Mouse (Mus musculus) urinary bladder, postnatal 14 days (tissue): ENCODE results near the gene Fkbp5.

Source experiments
- DNase-seq: peaks from one replicate; pipeline ENCODE4 v3.0.0; 2021; ENCODE audit warnings: low spot score

Gene Fkbp5

GRCm38 (mm10) chr17:28523355-28524008 lies 6.2 kb upstream of the Fkbp5 start:
- no peak for DNase-seq

GRCm38 (mm10) chr17:28522623-28523354 lies 5.5 kb upstream of the Fkbp5 start:
- DNase-seq = peak; percentile 96

DNA sequence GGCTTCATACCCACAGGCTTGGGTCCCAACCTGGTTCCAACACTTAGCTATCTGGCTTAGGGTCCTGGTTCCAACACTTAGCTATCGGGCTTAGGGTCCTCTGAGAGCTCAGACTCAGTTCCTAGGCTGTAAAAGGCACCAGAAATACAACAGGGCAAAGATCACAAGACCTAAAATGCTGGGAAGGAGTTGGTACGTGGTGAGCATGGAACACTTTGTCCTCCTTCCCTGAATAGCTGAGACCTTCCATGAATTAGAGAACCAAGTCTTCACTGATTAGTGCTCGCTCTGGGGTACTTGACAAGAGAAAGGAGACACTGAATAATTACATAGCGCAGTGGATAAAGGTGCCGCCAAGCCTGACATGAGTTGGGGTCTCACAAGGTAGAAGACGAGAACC lies 4.6 kb upstream of the Fkbp5 start:
- no peak for DNase-seq

GRCm38 (mm10) chr17:28521071-28521726 lies 3.9 kb upstream of the Fkbp5 start:
- no peak for DNase-seq

DNA sequence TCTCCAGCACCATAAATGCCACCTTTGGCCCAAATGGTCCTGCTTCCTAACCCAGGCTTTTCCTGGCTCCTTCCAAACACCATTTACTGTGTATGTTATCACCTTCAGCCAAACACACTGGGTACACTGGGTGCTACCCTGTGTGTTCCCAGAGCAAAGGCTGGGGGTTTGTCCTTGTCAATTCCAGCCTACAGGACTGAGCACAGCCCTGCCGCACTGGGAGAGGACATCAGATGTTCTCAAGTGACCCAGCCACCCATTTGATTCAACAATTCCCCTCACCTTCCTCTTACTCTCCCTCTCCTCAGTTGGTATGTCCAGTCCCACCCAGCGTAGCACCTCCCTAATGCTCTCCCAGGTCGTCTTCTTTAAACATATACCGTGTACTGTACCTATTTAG lies 3.2 kb upstream of the Fkbp5 start:
- DNase-seq = no peak

DNA sequence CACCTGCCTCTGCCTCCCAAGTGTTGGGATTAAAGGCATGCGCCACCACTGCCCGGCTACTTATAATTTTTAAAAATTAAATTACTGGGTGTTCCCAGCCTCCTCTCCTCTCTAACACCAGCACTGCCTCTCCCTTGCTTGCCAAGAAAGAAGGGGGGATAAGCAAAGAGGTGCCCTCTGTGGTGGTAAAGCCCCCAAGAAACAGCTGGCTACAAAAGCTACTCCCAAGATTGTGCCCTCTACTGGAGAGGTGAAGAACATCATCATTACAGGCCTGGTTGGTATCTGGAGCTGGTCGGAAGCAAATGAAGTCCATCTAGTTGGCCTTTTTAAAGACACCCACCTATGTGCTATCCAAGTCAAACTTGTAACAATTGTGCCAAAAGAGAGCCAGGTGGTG lies 2.5 kb upstream of the Fkbp5 start:
- DNase-seq = no peak

DNA sequence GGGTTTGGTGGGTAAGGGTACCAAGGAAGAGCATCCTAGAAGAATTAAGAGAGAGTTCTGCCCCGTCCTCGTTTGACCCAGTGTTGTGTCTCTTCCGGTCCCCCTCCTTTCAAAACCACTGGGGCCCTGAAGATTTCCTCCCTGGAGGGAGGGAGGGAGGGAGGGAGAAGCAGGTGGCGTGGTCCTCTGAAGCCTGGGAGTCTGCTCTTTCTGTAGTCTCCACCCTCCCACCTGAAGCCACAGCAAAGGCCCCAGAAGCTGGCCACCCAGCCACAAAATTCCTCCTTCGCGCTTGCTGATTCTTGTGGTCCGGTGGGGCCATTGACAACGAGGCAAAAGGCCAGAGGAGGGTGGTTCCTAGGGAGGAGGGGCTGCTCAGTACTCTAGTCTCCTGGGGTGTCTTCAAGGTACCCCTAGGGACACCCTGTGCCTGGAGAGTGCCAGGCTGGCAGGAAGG lies 1.3 kb upstream of the Fkbp5 start:
- DNase-seq = peak; percentile 35

DNA sequence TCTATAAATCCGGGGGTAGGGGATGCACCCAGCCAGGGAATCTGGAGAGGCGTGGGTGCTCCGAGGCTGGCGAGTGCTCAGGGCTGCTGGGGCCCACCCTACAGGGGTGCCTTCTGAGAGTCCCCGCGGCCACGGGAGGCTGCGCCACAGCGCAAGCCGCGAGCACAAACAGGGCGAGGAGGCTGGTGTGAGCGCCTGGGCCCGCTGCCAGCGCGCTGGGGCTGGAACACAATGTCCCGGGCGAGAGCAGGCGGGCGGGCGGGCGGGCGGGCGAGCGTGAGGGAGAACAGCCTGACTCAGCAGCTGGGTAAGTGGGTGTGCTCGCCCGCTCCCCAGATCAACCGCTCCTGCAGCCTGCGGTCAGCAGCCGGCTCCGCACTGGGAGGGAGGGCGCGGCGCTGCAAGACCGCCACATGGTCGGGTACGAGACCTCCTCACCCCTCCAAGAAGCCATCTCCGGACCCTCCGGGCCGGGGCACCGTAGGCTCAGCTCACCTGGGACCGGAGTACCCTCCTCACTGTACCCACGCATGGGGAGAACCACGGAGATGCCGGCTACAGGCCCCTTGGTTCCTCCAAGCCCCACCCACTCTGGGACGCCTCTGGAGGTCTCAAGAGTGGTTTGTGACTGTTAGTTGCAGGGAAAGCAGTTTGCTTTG lies 758 bp upstream of the Fkbp5 start:
- peak; percentile 95 for DNase-seq

- no peak for DNase-seq
Observed at GRCm38 (mm10) chr17:28516881-28517280, 446 bp downstream of the Fkbp5 start.

DNA sequence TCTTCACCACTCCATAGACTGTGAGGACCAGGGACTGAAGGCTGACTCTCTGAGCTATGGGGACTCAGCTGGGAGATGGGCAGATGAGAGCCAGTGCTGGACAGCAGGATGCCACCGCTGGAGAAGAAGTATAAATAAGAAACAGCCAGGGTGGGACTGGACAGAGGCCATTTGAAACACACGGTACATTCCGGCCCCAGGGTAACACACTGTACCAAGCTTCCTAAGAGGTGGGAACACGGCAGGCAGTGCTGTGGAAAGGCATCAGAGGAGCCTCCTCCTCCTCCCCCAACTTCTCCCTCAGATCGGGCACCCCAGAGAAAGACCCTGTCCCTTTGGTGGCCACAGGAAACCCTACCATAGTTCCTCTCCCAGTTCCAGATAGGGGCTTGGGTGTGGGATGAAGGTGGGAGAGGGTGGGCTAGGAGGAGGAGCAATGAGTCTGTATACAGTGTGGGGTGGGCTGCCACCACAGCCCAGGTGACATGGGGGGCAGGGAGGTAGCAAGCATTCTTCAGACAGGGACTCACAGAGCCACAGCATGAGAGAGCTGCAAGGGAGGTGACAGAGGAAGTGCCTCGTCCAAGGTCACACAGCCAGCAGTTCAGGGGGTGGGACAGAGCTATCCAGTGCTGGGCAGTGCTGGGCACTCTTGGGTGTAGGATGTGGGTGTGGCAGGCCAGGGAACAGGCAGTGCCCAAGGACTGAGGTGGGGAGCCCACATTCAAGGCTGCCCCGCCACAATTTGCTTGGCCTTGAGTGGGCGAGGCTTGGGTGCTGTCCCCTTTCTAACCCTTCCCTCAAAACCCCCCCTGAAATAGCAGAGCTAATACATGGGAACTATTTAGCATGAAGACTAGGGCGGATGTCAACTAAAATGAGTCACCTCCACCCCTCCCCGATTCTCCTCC lies 1.6 kb downstream of the Fkbp5 start:
- peak; percentile 59 for DNase-seq

DNA sequence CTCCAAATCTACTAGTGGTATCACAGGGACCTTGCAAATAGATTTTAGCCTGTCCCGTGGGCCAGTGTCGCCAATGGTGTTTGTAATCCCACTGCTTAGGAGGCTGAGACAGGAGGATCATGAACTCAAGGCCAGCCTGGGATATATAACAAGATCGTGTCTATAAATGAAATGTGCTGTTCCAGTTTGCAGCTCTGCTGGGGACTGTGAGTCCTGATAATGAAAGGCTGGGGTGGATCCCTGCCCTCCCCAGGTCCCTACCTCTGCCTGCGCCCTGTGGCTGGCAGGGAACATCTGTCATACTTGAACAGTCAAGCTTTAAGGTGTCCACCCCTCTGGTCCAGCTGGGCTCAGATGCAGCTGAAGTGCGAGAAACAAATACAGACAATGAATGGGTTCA lies 2.8 kb downstream of the Fkbp5 start:
- no peak for DNase-seq

GRCm38 (mm10) chr17:28513844-28514243 lies 3.5 kb downstream of the Fkbp5 start:
- no peak for DNase-seq

DNA sequence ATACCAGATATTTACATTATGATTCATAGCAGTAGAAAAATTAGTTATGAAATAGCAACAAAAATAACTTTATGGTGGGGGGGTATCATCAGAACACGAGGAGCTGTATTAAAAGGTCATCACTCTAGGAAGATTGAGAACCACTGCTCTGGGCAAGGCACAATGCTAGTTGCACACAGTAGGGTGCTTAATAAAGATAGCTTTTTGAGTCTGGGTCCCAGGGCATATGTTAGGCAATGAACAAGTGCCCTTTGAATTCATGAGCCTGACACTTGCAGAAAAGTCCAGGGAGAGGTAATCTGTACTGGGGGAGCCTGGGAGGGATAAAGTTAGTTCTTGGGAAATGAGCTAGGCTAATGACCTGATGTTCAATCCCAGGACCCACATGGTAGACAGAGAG lies 4.0 kb downstream of the Fkbp5 start:
- no peak for DNase-seq

GRCm38 (mm10) chr17:28512696-28513095 lies 4.6 kb downstream of the Fkbp5 start:
- DNase-seq = peak; percentile 81

DNA sequence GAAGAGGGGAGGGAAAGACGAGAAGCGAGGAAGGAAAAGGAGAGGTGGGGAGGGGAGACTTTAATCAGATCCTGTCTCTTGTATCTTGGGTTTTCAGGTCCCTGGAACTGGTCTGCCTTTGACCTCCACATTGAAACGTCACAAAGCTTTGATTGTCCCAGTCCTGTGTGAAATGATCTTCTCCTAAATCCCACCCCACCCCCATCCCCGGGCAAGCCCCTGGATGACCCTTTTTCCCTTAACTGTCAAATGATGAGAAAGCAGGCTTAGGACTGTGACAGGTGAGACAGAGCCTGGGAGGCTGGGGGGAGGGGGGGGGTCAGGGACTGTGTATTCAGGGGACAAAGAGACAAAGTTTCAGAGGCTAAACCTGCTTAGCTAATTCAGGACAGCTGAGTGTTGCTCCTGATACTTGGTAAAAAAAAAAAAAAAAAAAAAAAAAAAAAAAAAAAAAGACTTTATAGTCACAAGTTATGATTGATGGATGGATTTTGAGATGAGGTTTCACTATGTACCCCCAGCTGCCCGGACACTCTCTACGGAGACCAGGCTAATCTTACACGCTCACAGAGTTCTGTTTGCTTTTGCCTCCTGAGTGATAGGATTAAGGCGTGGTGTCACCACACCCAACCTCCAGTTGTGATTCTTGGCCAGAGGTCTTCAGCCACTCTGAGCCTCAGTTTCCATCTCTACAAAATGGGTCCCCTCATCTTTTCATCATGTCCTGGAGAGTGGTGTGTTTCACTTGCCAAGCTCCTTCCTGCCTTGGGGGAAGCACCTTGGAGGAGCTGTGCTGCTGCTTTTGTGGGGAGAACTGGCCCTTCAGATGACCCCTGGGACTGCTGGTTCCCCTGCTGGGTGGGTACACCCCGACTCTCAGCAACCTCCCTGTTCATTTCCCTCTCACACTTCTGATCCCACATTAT lies 5.4 kb downstream of the Fkbp5 start:
- no peak for DNase-seq

DNA sequence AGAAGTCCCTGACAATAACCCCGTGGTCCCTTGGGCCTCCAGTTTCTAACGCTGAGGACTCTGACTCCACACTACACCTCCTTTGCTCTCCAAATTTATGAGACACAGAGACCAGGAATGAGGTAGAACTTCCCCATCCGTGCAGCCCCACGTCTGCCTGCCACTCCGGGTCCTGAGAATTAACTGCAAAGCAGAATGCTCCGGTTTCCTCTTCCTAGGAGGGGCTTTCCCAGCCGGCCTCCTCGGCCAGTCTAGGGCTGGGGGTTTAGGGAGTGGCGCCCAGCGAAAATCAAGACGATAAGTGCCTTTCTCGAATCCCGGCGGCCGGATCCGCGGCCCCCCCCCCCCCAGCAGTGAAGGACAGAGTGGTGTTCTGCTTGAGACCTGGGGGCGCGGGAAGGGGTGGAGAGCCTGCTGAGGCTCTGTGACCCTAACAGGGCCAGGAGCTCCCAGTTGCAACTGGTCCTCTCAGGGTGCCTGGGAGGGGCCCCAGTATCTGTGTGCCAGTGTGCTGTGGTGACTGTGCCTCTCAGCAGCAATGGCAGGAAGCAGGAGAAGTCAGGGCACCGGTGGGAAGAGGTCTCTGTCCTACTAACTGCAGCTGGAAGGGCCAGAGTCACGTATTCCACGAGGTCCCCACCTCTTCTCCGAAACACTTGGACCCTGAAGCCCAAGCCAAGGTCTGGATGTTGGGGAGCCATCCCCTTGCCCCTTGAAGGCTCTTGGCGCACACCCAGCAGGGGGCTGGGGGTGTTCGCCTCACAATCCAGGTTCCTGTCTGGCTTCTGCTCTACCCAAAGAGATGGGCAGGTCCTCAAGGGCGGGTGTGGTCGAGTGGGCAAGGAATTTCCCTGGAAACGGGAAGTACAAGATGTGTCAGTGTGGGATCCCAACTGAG lies 6.6 kb downstream of the Fkbp5 start:
- DNase-seq = no peak

DNA sequence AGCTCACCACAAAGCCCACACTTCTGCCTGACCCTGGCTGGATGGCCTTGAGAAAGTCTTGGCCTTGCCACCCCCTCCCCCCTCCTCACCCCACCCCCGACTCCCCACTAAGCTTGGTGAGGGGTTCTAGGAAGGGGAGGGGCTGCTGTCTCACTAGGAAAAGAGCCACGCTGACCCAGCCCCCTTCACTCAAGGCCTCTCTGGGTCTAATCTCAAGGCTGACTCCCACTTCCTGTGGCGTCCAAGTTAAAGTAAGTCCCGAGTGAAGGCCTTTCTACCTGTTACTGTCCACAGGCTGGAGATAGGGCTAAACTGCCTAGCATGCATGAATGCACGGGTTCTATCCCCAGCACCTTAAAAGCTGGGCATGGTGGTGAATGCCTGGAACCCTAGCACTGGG lies 9.8 kb downstream of the Fkbp5 start:
- no peak for DNase-seq

- no peak for DNase-seq
Observed at GRCm38 (mm10) chr17:28506895-28507294, 10.4 kb downstream of the Fkbp5 start.

DNA sequence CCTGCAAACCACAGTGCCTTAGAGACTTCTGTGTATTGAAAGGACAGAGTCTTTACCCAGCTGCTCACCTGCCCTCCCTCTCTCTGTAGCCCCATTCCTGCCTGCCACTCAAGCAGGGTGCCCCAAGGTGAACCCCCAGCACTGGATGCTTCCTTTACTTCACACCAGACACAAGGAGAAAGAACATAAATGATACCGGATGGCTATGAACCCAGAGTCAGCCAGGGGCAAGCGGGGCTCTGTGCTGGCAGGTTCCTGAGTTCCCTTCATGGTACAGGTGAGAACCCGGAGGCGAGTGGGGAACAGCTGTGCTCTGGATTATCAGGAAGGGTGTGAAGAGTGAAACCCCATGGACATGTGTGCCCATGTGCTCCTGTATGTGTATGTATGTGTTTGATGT lies 11.7 kb downstream of the Fkbp5 start:
- no peak for DNase-seq

DNA sequence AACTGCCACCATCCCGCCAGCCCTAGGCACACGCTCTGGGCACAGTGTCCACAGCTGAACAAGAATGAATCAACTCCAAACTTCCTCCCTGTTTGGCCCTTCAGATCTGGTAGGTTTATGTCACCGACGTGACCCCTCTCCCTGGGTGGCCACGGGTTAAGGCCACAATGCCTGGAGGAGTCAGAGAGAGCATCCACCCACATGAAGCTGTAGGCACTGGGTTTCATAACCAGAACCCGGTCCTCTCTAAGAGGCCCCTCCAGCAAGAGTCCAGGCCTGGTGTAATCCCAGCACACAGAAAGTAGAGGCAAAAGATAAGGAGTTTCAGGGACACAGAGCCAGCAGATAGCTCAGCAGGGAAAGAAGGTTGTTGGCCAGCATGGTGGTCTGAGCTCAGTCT lies 13.1 kb downstream of the Fkbp5 start:
- no peak for DNase-seq
